Mouse (Mus musculus) lung, embryonic 16.5 days (tissue): ENCODE data around the gene Arhgap27. TPM values are rescaled to one million over a fixed set of nuclear protein-coding genes. Genes with fewer than 3 reads are reported as not detected.

ENCODE experiments used
- ATAC-seq: fragments of 200-750 bp; cut with Nextera tagmentation; 2 replicates; pipeline ENCODE4 v1.8.0; 2017; ENCODE audit warnings: low read depth, mild to moderate bottlenecking, moderate library complexity
- H3K27ac ChIP-seq: fragments of 300-500 bp; sonication (generic); 2 replicates; pipeline ENCODE4 v1.5.1; 2014; ENCODE audit warnings: mild to moderate bottlenecking, control low read depth, low read length
- H3K27me3 ChIP-seq: fragments of 300-500 bp; sonication (generic); 2 replicates; pipeline ENCODE4 v1.6.1; 2014; ENCODE audit warnings: low read depth, low read length, mixed read lengths; ENCODE audit not compliant: control insufficient read depth, insufficient read depth
- H3K36me3 ChIP-seq: fragments of 300-500 bp; sonication (generic); 2 replicates; pipeline ENCODE4 v1.6.1; 2014; ENCODE audit warnings: low read length; ENCODE audit not compliant: control insufficient read depth, insufficient read depth
- H3K4me1 ChIP-seq: fragments of 300-500 bp; sonication (generic); replicated peaks from 2 replicates; pipeline ENCODE4 v1.6.1; 2014; ENCODE audit warnings: low read length, mixed read lengths; ENCODE audit not compliant: control insufficient read depth, insufficient read depth
- H3K4me2 ChIP-seq: fragments of 300-500 bp; sonication (generic); 2 replicates; pipeline ENCODE4 v1.6.1; 2014; ENCODE audit warnings: low read depth, low read length, control low read depth
- H3K4me3 ChIP-seq: fragments of 300-500 bp; sonication (generic); 2 replicates; pipeline ENCODE4 v1.5.1; 2014; ENCODE audit warnings: mild to moderate bottlenecking, low read length, control low read depth
- H3K9ac ChIP-seq: fragments of 300-500 bp; sonication (generic); 2 replicates; pipeline ENCODE4 v1.6.1; 2014; ENCODE audit warnings: low read length, control low read depth
- H3K9me3 ChIP-seq: fragments of 300-500 bp; sonication (generic); 2 replicates; pipeline ENCODE4 v1.6.1; 2016; ENCODE audit warnings: low read length; ENCODE audit not compliant: control insufficient read depth
- WGBS: fragments of 180-500 bp; shearing (Covaris S2); extraction: QIAGEN DNeasy Blood & Tissue Kit; methylation state at CpG from one replicate; pipeline ENCODE4 v1.1.7; 2014; 5-methylcytosine and 5-hydroxymethylcytosine counted together
- polyA plus RNA-seq: library from polyadenylated mRNA; unstranded; fragments of >200 nt; fragmentation: Nextera tagmentation; extraction: Ambion mirVana; gene quantifications from 2 replicates; pipeline ENCODE4 v1.2.1, GENCODE M21; 2015

Gene Arhgap27
- polyA plus RNA-seq, 1 experiment from 2014 or later = 14.1 TPM

- WGBS = 55% methylated on average over 19 of the region's 19 CpGs
- Histone ChIP-seq H3K4me3 (no peak overlapping the region), H3K9ac (no peak overlapping the region), H3K27ac (no peak overlapping the region), H3K36me3 (peaks cover 1% of the 10 kb centered on the region; the same call in 1 of the 2 replicates), H3K9me3 (no peaks in the 10 kb centered on the region), H3K4me1 (peaks cover 22% of the 10 kb centered on the region), H3K4me2 (no peak overlapping the region), H3K27me3 (no peaks in the 10 kb centered on the region)
- ATAC-seq = no peak
Measured at GRCm38 (mm10) chr11:103344494-103345332, 18.8 kb downstream of the Arhgap27 start.

GRCm38 (mm10) chr11:103343881-103344280 is 19.6 kb downstream of the Arhgap27 start:
- H3K9me3 ChIP-seq = no peaks in the 10 kb centered on the region
- H3K4me2 ChIP-seq = no peak overlapping the region
- no peak overlapping the region for H3K27ac ChIP-seq
- no peak for ATAC-seq
- H3K36me3 ChIP-seq = no peaks in the 10 kb centered on the region
- WGBS = 90% methylated on average over 1 of the region's 1 CpGs
- H3K4me3 ChIP-seq = no peak overlapping the region
- H3K27me3 ChIP-seq = no peaks in the 10 kb centered on the region
- H3K4me1 ChIP-seq = peaks cover 24% of the 10 kb centered on the region
- no peak overlapping the region for H3K9ac ChIP-seq

GRCm38 (mm10) chr11:103343063-103343462 is 20.4 kb downstream of the Arhgap27 start:
- no peaks in the 10 kb centered on the region for H3K36me3 ChIP-seq
- ATAC-seq = no peak
- no peak overlapping the region for H3K4me2 ChIP-seq
- H3K27ac ChIP-seq = no peak overlapping the region
- no peak overlapping the region for H3K9ac ChIP-seq
- no peak overlapping the region for H3K4me3 ChIP-seq
- 82% methylated on average over 6 of the region's 6 CpGs for WGBS
- no peaks in the 10 kb centered on the region for H3K9me3 ChIP-seq
- peaks cover 24% of the 10 kb centered on the region for H3K4me1 ChIP-seq
- no peaks in the 10 kb centered on the region for H3K27me3 ChIP-seq

- Histone ChIP-seq H3K9ac (no peak overlapping the region), H3K27ac (no peak overlapping the region), H3K4me3 (no peak overlapping the region), H3K27me3 (no peaks in the 10 kb centered on the region), H3K36me3 (no peaks in the 10 kb centered on the region), H3K4me2 (no peak overlapping the region), H3K4me1 (peaks cover 8% of the 10 kb centered on the region), H3K9me3 (no peaks in the 10 kb centered on the region)
- no peak for ATAC-seq
- 31% methylated on average over 7 of the region's 7 CpGs for WGBS
Measured at GRCm38 (mm10) chr11:103340677-103341076, 22.8 kb downstream of the Arhgap27 start.

GRCm38 (mm10) chr11:103340130-103340529 is 23.4 kb downstream of the Arhgap27 start:
- Histone ChIP-seq H3K4me1 (peaks cover 6% of the 10 kb centered on the region; the same call in 1 of the 2 replicates), H3K9me3 (no peaks in the 10 kb centered on the region), H3K9ac (peak overlapping the region; percentile 27; the same call in 1 of the 2 replicates), H3K4me2 (peak overlapping the region; percentile 49), H3K4me3 (no peak overlapping the region), H3K36me3 (no peaks in the 10 kb centered on the region), H3K27ac (no peak overlapping the region), H3K27me3 (no peaks in the 10 kb centered on the region)
- no peak for ATAC-seq
- WGBS = 51% methylated on average over 19 of the region's 19 CpGs

- Histone ChIP-seq H3K36me3 (no peaks in the 10 kb centered on the region), H3K4me3 (no peak overlapping the region), H3K9me3 (no peaks in the 10 kb centered on the region), H3K9ac (peak overlapping the region; percentile 27; the same call in 1 of the 2 replicates), H3K27me3 (0 out of 2 replicates have a peak, but pooled peaks cover 1% of the 10 kb centered on the region), H3K4me2 (peak overlapping the region; percentile 49), H3K4me1 (peaks cover 6% of the 10 kb centered on the region; the same call in 1 of the 2 replicates), H3K27ac (no peak overlapping the region)
- peak; percentile 64 for ATAC-seq
- 37% methylated on average over 19 of the region's 19 CpGs for WGBS
Measured at GRCm38 (mm10) chr11:103339414-103340119, 23.9 kb downstream of the Arhgap27 start.

GRCm38 (mm10) chr11:103338671-103339070 is 24.8 kb downstream of the Arhgap27 start:
- no peak overlapping the region for H3K4me2 ChIP-seq
- H3K4me1 ChIP-seq = peaks cover 6% of the 10 kb centered on the region; the same call in 1 of the 2 replicates
- peaks cover 9% of the 10 kb centered on the region for H3K27me3 ChIP-seq
- H3K36me3 ChIP-seq = no peaks in the 10 kb centered on the region
- 88% methylated on average over 6 of the region's 6 CpGs for WGBS
- ATAC-seq = no peak
- no peak overlapping the region for H3K9ac ChIP-seq
- no peaks in the 10 kb centered on the region for H3K9me3 ChIP-seq
- H3K27ac ChIP-seq = no peak overlapping the region
- no peak overlapping the region for H3K4me3 ChIP-seq

- WGBS = 79% methylated on average over 7 of the region's 7 CpGs
- Histone ChIP-seq H3K4me3 (no peak overlapping the region), H3K27ac (no peak overlapping the region), H3K9me3 (no peaks in the 10 kb centered on the region), H3K4me1 (peaks cover 6% of the 10 kb centered on the region; the same call in 1 of the 2 replicates), H3K27me3 (peaks cover 14% of the 10 kb centered on the region), H3K9ac (no peak overlapping the region), H3K36me3 (no peaks in the 10 kb centered on the region), H3K4me2 (no peak overlapping the region)
- ATAC-seq = no peak
Measured at GRCm38 (mm10) chr11:103338119-103338518, 25.4 kb downstream of the Arhgap27 start.

- Histone ChIP-seq H3K4me2 (no peak overlapping the region), H3K4me3 (no peak overlapping the region), H3K4me1 (peaks cover 10% of the 10 kb centered on the region), H3K27me3 (peaks cover 19% of the 10 kb centered on the region), H3K36me3 (no peaks in the 10 kb centered on the region), H3K27ac (no peak overlapping the region), H3K9me3 (no peaks in the 10 kb centered on the region), H3K9ac (no peak overlapping the region)
- ATAC-seq = no peak
- 93% methylated on average over 2 of the region's 2 CpGs for WGBS
Measured at GRCm38 (mm10) chr11:103337180-103337579, 26.3 kb downstream of the Arhgap27 start.
